Mouse (Mus musculus) layer of hippocampus, postnatal 10 days (tissue): ENCODE results near the gene Keap1. TPM values are rescaled to one million over a fixed set of nuclear protein-coding genes. Genes with fewer than 3 reads are reported as not detected.
"Not testable (repeated sequence)": the region's sequence is repeated elsewhere in the genome, so short reads cannot be mapped to it uniquely, and the experiment has no call there.

Experiments
- DNase-seq, 2 experiments: peaks; one replicate each; pipeline ENCODE4 v3.0.0; 2021; ENCODE audit warnings: low spot score in 2 of 2
- long read RNA-seq: library from polyadenylated mRNA; stranded (forward); transcript quantifications from one replicate; pipeline ENCODE4 v2.0.0, GENCODE M21; 2023
- total RNA-seq, 2 experiments: library from RNA; stranded (reverse); gene quantifications; 2 replicates each; pipeline ENCODE4 v1.2.3; 2021

The Keap1 gene
- total RNA-seq: 10 to 100 TPM; 51.7 to 56.5 TPM
- long read RNA-seq, transcript Keap1-201 (6 exons, 3,172 nt): major isoform, 5 of 22 reads
- long read RNA-seq, partial matches to known transcripts: 5 of 22 reads
- long read RNA-seq, other reads (novel, unspliced or antisense): 10 of 22 reads

DNA sequence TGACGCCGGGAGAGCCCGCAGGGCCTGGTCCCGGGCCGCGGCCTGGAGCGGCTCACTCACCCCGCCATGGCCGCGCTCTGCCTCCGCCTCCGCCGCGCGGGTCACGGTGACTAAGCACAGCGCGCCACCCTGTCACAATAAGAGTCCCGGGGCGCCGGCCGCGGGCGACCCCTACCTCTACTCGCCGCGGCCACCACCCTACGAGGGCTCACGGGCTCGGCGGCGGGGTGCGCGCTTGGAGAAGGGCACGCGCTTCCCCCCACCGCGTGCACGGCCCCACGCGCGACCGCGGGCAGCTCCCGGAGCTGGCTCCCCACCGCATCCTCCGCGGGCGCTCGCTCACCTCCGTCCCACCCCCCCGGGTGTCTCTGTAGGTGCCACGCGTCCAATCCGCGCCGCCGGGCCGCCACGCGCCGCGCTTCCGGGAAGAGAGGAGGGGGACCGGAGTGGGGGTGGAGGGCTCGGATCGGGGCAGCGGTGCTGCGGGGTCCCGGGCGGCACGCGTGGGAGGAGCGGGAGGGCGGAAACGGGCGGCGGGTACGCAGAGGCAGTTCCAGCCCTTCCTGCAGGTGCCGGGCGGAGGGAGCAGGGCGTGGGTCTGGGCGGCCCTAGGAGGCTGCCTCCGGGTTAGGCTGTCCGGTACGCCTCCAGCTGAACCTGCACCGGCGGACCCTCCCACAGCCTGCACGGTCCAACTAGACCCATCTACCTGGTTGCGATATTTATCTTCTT lies at the start of gene Keap1:
Gene Keap1 (minus strand): TSS at position 629 of the 732 bp plus-strand sequence.
- peak; percentile 76 to 84 for DNase-seq

DNA sequence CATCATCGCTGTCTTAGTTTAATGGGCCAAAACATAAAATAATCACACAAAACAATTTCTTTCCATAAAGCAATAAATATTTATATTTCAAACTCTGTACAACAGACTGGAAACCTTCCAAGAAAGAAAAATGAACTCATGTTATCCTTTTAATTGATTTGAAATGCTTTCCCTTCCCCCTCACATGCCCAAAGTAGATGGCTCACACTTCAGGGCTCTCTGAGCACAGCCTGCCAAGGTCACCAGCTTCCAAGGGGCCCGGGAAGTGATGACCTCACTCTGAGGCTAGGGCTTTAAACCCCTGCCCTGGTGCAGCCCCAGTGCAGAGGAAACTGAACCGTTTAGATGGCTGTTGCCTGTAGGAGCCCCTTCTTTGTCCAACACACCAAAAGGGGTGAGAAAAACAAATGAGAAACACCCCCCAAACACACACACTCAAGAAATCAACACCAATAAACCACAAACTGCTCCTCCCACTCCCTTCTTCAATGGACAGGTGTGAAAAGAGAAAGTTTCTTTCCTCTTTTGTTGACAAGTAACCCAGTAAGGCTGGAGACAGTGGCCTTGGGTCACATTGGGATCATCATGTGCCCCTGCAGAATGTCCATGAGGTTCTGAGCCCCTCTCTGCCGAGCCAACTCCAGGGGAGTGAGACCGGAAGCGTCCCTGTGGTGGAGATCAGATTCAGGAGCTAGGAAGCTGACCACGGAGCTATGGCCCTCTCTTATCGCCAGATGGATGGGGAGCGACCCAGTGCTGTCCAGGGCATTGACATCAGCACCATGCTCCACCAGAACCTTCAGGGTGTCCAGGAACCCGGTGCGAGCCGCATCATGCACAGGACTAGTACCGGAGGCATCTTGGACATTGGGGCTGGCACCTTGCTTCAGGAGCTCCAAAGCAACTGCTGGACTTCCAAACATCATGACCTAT lies 49.5 kb upstream of the Keap1 start:
- DNase-seq: no peak

GRCm38 (mm10) chr9:21287571-21288402 lies 48.6 kb upstream of the Keap1 start, which contains the start of gene Kri1:
TSS of gene Kri1 (minus strand) at chr9:21287969.
- DNase-seq: peak; percentile 95 to 97

- DNase-seq: no peak
Observed at GRCm38 (mm10) chr9:21286753-21287152, 47.6 kb upstream of the Keap1 start.

DNA sequence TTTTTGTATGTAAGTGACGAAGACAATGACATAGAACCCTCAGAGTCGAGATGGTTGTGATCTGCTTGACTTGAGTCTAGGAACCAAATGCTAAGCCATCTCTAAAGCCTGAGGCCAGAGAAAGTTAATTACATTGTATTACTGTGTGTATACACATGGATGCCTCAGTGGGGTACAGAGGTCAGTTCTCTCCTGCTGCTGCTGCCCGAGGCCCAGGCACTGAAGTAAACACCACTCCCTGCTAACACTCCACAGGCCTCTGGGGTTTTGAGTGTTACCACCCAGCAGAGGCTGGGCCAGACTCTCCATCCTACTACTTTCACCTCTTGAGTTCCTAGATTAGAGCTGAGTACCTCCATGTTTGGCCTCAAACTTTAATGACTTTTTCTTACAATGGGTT lies 44.8 kb upstream of the Keap1 start:
- no peak for DNase-seq

GRCm38 (mm10) chr9:21283591-21283990 lies 44.4 kb upstream of the Keap1 start:
- DNase-seq: no peak

GRCm38 (mm10) chr9:21277776-21278175 lies 38.6 kb upstream of the Keap1 start:
- DNase-seq: no peak

- DNase-seq: no peak
Observed at GRCm38 (mm10) chr9:21276307-21276706, 37.1 kb upstream of the Keap1 start.

GRCm38 (mm10) chr9:21275727-21276126 lies 36.6 kb upstream of the Keap1 start:
- no peak for DNase-seq

GRCm38 (mm10) chr9:21275013-21275710 lies 36.0 kb upstream of the Keap1 start:
- no peak for DNase-seq

GRCm38 (mm10) chr9:21274336-21274735 lies 35.2 kb upstream of the Keap1 start:
- DNase-seq: no peak

GRCm38 (mm10) chr9:21273520-21274228 lies 34.5 kb upstream of the Keap1 start:
- no peak for DNase-seq

GRCm38 (mm10) chr9:21273094-21273493 lies 33.9 kb upstream of the Keap1 start:
- no peak for DNase-seq

DNA sequence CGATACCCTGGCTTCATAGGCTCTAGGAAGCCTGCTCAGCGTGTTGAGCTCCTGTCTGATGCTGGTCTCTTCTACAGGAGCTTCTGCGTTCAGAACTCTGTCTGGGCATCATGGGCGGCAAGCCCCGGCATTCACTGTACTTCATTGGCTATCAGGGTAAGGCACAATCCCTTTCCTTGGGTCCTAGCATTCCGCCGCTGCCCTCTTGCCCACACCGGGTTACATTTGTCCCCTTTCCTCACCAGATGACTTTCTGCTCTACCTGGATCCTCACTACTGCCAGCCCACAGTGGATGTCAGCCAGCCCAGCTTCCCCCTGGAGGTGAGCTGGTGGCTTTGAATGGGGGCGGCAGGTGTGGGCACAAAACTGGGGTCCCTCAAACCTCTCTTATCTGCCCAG lies 33.2 kb upstream of the Keap1 start:
- no peak for DNase-seq

DNA sequence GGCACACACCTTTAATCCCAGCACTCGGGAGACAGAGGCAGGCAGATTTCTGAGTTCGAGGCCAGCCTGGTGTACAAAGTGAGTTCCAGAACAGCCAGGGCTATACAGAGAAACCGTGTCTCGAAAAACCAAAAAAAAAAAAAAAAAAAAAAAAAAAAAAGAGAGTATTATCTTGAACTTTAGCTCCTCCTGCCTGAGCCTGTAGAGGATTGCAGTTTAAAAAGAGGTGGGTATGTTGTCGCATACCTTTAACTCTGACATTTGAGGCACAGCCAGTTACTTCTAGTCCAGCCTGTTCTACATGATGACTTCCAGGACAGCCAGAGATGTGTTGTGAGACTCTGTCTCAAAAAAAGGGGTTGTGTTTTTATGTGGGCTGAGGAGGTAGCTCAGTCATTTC lies 30.4 kb upstream of the Keap1 start:
- not testable (repeated sequence) for DNase-seq

DNA sequence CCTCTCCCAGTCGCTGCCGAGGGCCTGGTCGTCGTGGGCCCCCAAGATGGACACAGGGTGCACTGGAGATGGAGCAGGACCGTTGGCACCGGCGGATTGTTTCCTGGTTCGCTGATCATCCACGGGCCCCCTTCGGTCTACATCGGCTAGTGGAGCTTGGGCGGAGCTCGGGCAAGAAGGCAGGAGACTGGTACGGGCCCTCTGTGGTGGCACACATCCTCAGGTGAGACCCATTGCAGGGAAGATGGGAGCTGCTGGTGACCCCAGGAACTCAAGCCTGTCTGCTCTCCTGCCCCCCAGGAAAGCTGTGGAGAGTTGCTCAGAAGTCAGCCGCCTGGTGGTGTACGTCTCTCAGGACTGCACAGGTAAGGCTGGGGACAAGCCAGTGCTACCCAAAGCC lies 29.1 kb upstream of the Keap1 start:
- no peak for DNase-seq

DNA sequence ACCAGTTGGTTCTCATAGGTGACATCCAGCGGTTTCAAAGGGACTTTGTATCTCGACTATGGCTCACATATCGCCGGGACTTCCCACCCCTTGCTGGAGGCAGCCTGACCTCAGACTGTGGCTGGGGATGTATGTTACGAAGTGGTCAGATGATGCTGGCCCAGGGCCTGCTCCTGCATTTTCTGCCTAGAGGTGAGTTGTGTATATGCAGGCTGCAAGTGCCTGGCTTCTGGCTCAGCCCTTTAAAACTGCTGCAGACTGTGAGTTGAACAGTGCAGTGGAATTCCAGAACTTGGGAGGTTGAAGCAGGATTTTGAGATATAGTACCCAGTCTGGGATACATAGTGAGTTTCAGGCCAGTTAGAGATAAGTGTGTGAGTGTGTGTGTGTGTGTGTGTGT lies 27.7 kb upstream of the Keap1 start:
- DNase-seq: no peak

GRCm38 (mm10) chr9:21265611-21266010 lies 26.4 kb upstream of the Keap1 start:
- no peak for DNase-seq

DNA sequence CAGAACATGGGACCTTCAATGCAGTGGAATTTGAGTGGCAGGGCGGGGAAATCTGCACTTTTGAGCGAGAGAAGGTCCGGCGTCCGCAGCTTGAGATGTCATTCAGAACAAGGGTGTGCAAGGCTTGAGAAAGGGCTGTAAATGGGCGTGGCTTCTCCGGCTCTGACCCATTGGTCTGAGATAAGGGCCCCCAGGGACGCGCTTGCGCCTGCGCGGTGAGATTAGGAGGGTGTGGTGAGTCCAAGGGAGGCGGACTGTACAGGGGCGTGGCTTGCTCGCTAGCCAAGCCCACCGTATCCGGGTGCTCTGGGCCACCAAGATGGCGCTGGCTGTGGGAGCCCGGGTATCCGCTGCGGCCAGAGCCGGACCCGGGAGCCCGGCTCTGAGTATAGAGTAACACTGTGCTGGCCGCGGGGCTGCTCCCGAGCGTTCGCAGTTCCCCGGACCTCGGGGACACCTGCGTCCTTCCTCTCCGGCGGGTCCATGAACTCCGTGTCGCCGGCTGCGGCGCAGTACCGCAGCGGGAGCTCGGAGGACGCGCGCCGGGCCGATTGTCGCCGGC lies 25.9 kb upstream of the Keap1 start, which contains the start of gene Atg4d:
Gene Atg4d (plus strand): TSS at position 294 of the 562 bp plus-strand sequence.
- peak; percentile 94 to 96 for DNase-seq
